Mouse (Mus musculus): ENCODE measurements at regions not wholly inside any gene's neighbourhood (a gene's known extent, or its start where the extent isn't known, plus 50 kb on each side); places are given as distances from the start of the nearest gene placed in this dataset.
"Not testable (repeated sequence)": the region's sequence is repeated elsewhere in the genome, so short reads cannot be mapped to it uniquely, and the experiment has no call there.

DNA sequence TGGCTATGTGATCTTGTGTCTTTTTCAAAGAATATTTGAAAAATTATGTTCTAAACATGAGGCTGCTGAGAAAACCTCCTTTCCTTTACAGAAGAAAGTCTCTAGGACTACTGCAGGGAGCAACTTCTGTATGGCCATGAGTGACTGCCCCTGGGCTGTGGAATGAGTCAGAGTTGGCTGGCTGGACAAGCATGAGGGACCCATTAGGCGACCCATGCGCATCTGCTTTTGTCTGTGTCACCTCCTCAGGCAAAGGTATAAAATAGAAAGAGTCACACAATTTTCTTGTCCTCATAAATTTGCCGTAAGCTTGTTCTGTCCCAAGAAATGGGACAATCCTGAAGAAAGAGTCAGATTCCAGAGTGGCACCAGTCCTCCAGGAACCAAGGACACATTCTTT is 220.1 kb upstream of the Irx1 start:
- in situ Hi-C loops (cut with MboI, MseI) = no loop called here

DNA sequence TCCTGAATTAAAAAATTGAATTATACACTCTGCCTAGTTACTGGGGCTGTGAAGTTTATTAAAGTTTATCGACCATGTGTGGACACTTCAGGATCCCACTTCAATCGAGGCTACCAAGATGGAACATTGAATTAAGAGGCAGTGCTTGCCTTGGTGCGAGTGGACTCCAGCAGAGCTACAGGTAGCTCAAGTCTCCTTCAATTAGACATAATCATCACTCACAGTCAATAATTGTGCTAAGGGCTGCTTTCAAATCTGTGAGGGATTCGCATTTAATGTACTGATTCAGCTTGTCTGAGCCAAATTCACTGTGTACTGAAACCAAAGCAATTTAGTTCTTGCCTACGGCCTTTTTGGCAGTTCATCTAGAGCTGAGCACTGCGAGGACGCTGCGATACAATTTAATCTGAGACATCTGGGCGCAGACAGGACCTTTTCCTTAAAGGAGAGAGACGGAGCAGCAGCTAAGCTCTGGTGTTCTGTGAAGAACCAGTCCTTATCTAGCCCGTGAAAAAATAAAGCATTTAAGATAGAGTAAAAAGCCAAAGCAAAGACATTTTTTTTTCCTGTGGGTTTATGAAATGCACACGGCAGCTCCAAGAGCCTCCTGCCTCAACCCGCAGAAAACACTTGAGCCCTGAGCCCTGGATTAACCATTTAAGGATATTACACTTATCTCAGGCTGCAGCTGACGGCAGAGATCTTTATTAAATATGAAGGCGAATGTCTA is 220.8 kb upstream of the Irx1 start:
- in situ Hi-C loops (cut with MboI, MseI) = no loop called here

DNA sequence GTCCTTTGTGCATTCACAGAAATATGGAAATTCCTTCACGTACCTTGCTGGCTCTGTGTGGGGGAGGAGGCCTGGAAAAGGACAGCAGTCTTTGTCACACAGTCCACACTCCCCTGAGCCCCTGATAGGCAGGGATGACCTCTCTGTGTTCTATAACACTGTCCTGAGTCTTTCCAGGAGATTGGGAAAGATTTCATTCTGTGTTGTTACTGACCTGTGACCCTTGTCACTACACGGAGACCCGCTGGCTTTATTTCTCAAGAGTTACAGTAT is 221.3 kb upstream of the Irx1 start:
- in situ Hi-C loops (cut with MboI, MseI) = no loop called here

DNA sequence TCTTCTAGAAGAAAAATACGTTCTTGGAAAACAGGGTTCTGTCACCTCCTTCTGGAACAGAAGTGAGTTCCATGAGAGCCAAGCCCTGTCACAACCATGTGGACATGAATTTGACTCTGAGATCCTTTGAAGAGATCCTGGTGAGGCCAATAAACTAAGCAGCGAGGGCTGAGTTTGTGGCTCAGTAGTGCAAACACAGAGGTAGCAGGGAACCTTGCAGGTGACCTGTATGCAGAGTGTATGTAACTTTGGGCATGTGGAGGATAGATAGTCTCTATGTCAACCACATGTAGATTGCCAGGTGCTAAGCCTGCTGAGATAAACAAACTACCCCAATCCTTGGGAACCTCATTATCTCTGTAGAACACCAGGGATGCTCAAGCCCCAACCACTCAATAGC is 232.4 kb upstream of the Irx1 start:
- in situ Hi-C loops (cut with MboI, MseI) = no loop called here

DNA sequence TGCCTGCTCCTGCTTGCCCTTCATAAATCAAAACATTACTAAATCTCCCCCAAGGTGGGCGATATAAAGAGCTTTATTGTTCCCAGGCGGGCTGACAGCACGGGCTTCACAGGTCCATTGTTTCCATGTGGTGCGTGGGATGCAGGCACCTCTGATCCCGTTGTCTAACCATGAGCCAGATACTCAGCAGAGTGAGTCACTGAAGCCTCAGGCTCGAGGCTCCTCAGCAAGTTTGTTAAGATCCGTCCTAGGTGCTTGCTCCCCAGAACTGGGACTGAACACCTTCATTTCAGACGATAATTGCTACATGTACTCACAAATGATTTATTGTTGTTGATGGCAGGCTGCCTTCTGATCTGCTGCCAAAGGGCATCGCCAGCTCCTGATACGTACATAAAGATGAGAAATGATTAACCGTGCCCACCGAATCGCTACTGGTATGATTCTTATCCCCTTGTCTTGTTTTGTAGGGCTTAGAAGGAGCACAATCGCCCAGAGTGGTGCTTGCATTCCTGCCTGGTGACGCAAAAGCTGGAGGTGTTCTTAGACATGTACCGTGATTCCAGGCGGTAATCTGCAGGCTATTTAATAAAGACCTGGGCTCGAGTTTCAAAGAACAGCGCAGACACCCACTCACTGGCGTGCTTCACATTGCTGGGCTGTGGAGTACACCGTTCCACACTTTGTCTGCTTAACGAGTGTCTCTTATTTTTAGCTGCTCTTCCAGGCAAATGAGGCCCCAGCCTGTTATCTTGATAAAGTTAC is 235.0 kb upstream of the Irx1 start:
- in situ Hi-C loops (cut with MboI, MseI) = no loop called here

DNA sequence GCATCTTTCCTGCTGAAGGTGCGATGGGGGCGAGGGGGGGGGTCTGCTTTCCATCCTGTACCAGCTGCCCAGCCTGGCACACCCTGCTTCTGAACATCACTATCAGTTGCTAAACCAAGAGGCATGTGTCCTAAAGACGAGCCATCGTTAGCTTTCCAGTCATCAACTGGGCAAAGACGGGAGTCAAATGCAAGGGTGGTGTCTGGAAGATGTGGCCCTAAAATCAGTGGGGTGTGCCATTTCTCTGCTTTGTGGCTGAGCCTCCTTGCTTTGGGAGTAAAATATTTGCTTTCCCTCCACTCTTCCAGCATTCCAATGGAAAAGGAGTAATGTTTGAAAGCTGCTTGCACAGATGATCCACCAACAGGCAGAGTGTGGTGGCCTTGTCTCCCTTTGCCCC is 246.0 kb upstream of the Irx1 start:
- in situ Hi-C loops (cut with MboI, MseI) = no loop called here

DNA sequence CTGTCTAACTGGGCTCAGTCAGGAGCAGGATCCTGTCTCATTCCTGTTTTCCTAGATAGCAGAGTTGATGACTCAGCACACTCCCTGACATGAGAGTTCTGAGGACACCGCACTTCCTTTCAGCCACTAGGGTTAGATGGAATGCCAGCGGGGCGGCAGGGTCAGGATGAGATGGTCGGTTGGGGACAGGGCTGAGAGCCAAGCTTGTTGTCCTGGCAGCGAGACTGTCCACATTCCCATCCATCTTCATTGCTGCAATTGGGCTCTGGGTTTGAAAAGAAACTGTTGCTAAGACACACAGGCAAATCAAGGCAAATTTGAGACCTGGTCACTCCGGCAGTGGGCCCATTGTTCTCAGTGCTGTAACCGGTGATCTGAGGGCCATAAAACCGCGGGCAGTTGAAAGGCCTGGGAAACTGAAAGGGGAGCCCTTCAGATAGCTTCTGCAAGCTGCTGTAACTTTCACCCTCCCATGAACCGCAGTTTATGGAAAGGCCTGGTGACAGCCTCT is 246.5 kb upstream of the Irx1 start:
- in situ Hi-C loops (cut with MboI, MseI) = no loop called here

DNA sequence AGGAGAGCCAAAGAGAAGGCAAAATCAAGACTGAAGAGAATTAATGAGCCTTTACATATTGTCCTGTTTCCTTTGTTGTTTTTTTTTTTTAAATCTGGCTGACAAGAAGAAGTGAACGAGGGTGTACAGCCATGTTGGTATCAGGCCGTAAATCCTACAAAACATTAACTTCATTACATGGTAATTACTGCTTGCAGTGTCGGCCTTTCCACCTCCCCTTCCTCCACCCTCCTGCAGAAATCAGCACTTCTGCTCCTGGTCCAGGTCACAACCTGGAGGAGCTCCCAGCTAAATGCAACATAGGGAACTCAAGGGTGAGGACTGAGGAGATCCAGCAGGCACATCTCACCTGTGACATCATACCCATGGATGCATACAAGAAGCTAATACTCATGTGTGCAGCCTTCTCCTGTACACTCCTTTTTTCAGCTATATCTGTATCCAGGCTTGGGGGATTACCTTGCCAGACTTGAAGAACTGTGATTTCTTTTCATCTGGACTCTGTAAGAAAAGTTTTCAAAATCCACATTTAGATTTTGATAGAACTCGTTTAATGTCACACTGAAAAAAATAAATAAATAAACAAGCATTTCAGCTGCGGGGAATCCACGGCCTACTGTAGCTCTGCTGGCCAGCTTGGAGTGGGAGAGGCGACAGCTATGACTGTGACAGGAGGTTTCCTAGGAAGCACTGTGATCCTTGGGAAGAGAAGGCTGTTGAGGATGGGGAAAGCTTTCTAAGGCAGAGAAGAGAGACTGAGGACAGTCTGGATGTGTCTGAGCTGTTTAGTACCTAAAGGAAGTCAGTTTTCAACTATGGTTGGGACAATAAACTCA is 247.2 kb upstream of the Irx1 start:
- in situ Hi-C loops (cut with MboI, MseI) = no loop called here

DNA sequence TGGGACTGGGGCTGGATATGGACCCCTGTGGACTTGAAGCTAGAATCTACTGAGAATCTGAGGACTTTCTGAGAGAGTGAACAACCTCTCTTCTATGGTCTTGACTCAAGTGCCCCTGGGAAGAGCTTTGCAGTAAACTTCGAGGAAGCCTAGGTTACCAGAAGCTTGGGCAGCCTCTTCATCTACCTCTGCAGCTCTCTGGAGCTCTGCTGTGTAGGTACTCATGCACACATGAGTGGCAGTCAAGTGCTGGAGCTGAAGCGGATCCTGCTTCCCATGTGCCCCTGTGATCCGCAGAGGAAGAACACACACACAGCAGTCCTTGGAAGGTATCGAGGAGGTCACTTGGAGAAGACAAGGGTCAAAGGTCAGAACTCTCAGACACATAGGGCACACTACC is 248.2 kb upstream of the Irx1 start:
- in situ Hi-C loops (cut with MboI, MseI) = no loop called here

DNA sequence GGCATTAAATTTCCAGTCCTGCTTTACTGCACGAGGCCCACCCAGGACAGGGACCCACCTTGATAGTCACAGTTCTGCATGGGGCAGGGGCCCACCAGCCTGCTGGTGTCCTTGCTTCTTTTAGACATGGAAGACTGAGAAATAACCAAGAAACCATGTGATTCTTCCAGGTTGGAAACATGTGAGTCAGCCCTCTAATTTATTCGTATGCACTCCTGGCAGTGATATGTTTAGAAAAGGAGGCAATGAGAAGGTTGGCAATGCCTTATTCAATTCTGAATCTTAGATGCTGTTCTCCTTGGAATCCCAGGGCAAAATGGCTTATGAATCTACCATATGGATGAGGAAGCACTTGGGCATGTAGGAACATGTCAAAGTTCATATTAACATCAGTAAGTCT is 249.2 kb upstream of the Irx1 start:
- in situ Hi-C loops (cut with MboI, MseI) = no loop called here

DNA sequence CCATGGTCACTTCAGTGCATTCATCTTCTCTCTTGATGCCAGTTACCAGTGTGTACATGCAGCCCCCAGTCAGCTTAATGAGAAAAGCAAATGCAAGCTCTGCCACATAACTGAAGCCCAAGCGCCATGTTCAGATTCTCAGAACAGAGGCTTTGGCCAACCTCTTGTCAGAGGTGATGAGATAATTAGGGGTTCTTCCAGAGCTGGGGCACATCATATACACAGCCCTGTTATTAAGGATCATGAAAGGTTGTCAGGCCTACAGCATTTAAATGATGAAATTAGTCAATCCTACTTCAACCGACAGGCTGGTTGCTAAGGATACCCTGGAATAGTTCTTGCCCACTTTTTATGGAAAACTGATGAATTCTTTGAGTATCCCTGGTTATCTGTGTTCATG is 255.8 kb upstream of the Irx1 start:
- in situ Hi-C loops (cut with MboI, MseI) = no loop called here

DNA sequence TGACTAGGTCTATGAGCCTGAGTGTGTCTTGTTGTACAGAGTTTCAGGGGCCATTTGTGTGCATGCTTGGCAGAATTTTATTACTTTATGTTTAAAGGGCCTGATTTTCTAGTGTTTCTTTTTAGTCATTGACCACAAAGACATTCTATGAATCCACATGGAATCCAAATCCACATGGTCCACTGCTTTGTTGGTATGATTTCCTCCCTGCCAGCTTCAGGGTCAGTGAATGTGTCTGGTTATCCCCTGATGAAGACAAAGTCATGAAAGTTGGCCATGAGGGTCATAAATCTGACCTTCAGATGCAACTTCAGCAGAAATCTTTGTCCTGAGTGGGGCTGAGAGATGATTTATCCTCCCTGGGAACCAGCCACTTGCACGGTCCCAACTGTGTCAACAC is 263.6 kb upstream of the Irx1 start:
- in situ Hi-C loops (cut with MboI, MseI) = loop anchor here in 1 of 2 experiments (25.0 kb wide), 1 partner anchor 1740 kb away; no protein-coding TSS in a partner anchor

DNA sequence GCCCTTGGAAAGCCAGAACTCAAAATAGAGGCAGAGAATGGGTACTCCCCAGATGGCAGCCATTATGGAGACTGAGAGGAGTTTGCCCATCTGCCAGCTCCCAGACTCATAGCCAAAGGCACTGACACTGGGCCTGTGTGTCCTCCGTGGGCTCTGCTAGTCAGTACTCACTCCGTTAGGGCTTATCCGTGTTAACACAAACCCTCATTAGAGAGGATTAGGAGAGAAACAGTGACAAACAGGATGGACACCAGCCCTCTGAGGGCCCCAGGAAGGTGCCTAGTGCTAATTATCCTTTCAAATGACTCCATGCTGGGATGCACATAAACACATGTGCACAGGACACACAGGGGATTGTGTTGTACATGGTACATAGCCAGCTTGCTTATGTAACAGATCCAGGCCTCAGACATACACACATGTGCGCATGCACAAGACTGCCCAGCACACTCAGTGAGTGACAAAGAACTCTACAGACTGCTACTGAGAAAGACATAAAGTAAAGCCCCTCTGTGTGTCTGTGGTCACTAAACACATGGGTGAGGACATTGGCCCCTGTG is 267.6 kb upstream of the Irx1 start:
- in situ Hi-C loops (cut with MboI, MseI) = loop anchor here in 1 of 2 experiments (25.0 kb wide), 1 partner anchor 1744 kb away; no protein-coding TSS in a partner anchor

DNA sequence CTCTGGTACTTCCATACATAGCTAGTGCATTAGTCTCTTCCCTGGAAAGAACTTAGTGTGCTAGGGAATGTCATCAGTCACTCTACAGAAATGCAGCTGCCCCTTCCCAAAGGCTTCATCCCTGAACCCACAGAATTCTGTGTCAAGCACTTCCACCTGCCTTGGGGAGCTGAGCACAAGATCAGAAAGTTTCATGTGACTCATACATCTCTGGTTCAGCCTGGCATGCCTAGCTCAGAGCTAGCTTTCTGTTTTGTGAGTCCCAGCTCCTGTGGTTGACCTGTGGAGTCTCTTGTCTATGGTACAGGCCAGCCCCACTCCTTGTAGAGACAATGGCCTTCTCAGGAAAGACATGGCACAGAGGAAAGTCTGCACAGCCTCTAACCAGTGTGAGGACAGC is 268.6 kb upstream of the Irx1 start:
- in situ Hi-C loops (cut with MboI, MseI) = loop anchor here in 1 of 2 experiments (25.0 kb wide), 1 partner anchor 1745 kb away; no protein-coding TSS in a partner anchor

DNA sequence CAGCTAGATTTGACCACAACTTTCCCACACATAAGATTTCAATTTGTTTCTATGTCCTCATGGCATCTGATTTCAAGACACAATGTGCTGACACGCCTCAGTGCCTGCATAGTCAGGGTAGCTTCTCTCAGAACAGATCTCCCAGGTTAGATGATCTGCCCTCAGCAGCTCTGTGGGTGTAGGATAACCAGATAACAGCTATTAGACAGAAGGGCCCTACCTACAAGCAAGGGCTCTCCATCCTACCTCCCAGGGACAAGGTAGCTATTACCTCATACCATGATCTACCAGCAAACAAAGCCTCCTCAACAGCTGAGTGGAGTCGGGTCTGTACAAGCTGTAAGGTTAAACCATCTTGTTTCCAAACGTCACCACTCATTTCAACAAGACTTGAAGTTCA is 278.4 kb upstream of the Irx1 start:
- in situ Hi-C loops (cut with MboI, MseI) = loop anchor here in 1 of 2 experiments (25.0 kb wide), 1 partner anchor 1755 kb away; no protein-coding TSS in a partner anchor

DNA sequence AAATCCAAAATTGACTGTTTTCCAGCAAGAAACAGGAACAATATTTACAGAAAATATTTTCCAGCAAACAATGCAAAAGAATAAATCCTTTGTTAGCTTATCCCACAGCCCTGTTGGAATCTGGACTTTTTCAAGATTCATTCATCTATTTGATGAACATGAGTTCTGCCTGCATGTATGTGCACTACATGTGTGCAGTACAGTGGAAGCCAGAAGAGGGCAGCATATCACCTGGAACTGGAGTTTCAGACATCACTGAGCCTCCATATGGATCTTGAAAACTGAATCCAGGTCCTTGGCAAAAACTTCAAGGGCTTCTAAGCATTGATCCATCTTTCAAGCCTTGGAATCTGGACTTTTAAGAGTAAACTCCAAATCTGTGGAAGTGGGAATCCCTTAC is 286.9 kb upstream of the Irx1 start:
- in situ Hi-C loops (cut with MboI, MseI) = no loop called here

DNA sequence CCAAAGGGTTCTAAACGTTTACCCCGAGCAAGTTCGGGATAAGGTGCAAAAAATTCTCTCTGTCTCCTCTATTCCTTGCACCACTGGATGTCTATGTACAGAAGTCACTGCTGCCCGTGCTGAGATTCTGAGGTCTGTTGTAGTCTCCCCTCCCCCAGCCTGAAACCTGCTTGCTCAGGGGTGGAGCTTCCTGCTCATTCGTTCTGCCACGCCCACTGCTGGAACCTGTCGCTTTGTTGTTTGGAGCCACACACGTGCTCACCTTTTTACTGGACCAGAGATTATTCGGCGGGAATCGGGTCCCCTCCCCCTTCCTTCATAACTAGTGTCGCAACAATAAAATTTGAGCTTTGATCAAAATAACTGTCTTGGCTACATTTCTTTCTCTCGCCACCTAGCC is 289.7 kb upstream of the Irx1 start:
- in situ Hi-C loops (cut with MboI, MseI) = not testable (repeated sequence)

DNA sequence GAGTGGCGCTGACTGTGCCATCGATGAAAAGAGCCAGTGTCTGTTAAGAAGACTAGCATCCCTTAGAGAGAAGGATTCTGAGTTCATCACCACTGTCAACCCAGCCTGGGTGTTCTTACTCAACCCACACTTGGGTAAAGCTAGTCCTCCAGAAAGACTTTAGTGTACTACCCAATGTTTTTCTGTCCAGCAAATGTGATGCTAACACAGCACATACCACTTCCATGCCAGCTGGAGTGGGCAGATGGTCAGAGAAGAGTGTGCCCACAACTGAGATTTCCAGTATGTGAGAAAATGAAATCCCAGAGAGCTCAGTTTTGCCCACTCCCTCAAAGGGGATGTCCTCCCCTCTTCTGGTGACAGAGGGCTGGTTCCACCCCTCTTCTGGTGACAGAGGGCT is 295.3 kb upstream of the Irx1 start:
- in situ Hi-C loops (cut with MboI, MseI) = no loop called here

DNA sequence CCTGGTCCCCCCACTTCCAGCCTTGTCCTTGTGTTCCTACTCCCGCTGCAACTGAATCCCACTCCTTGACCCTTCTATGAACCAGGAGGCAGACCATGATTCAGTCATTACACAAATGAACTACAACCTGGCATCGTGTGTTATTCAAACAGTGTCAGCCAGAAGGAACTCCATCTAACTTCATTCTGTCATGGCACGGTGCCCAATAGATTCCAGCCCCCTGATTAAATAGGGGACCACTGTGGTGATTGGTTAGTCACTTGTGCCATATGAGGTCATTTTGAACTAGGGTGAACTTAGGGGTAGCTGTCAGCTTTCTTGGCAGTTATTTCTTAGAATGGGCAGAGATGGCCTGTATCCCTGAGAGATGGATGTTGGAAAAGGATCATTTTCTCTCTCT is 300.9 kb upstream of the Irx1 start:
- in situ Hi-C loops (cut with MboI, MseI) = no loop called here

DNA sequence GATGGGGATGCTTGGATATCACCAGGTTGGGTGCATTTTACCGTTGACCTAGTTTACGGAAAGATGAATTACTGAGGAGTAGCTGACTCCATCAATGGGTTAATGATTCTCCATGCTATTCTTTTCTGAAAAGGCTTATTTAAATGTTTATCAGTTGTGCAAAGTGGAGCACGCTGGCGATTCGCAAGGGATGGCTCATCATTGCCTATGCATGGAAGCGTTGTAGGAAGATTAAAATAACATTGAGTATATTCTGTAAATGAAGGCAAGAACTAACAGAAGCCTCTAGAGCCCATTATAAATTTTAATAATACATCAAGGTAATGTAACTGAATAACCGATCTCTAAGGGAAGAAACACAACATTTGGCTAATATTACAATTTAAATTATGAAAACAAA is 301.6 kb upstream of the Irx1 start:
- in situ Hi-C loops (cut with MboI, MseI) = no loop called here

DNA sequence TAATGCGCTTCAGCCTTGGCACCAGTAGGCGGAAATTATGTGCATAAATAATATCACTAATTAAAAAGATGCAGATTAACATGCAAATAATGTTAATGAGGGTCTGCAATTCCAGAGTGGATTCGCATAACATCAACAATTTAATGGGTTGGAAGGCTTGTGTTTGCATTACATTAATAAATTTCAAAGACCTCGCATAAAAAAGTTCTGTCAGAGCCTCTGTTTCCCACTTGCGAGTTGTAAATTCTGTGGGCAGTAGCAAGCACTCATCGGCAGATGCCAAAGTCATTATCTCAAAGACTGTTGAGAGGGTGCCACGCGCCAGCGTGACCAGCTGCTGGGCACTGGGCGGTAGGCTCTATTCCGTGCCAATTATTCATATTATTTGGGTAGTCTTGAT is 302.1 kb upstream of the Irx1 start:
- in situ Hi-C loops (cut with MboI, MseI) = no loop called here
